Mouse (Mus musculus): ENCODE measurements around the gene Cpsf2.
"Not testable (repeated sequence)": the region's sequence is repeated elsewhere in the genome, so short reads cannot be mapped to it uniquely, and the experiment has no call there.

Gene Cpsf2

GRCm38 (mm10) chr12:101975601-101976571, at the start of gene Cpsf2:
Gene Cpsf2 (plus strand): TSS chr12:101975988.
- DNase-seq (ENCODE audit: low read depth): peak; percentile 92

GRCm38 (mm10) chr12:101928423-101928822, 47.4 kb upstream of the Cpsf2 start:
- no peak for DNase-seq (ENCODE audit: low read depth)

GRCm38 (mm10) chr12:101935223-101935622, 40.6 kb upstream of the Cpsf2 start:
- DNase-seq (ENCODE audit: low read depth): no peak

GRCm38 (mm10) chr12:101937572-101937971, 38.2 kb upstream of the Cpsf2 start:
- DNase-seq (ENCODE audit: low read depth): no peak

GRCm38 (mm10) chr12:101947986-101948385, 27.8 kb upstream of the Cpsf2 start:
- no peak for DNase-seq (ENCODE audit: low read depth)

- DNase-seq (ENCODE audit: low read depth): no peak
These were observed 27.0 kb upstream of the Cpsf2 start for GRCm38 (mm10) chr12:101948801-101949200.

GRCm38 (mm10) chr12:101955821-101956220, 20.0 kb upstream of the Cpsf2 start:
- not testable (repeated sequence) for DNase-seq (ENCODE audit: low read depth)

- DNase-seq (ENCODE audit: low read depth): peak; percentile 33
These were observed 18.5 kb upstream of the Cpsf2 start for GRCm38 (mm10) chr12:101957079-101957941.

GRCm38 (mm10) chr12:101957942-101958544, 17.7 kb upstream of the Cpsf2 start, which contains the start of gene Atxn3:
Gene Atxn3 (minus strand): TSS chr12:101958246.
- DNase-seq (ENCODE audit: low read depth): peak; percentile 96

GRCm38 (mm10) chr12:101958556-101958955, 17.2 kb upstream of the Cpsf2 start:
- DNase-seq (ENCODE audit: low read depth): no peak

GRCm38 (mm10) chr12:101958960-101959780, 16.6 kb upstream of the Cpsf2 start:
- not testable (repeated sequence) for DNase-seq (ENCODE audit: low read depth)

- DNase-seq (ENCODE audit: low read depth): peak; percentile 58
These were observed 4.5 kb upstream of the Cpsf2 start for GRCm38 (mm10) chr12:101971311-101971710.

- DNase-seq (ENCODE audit: low read depth): no peak
These were observed 3.6 kb upstream of the Cpsf2 start for GRCm38 (mm10) chr12:101972230-101972629.

GRCm38 (mm10) chr12:101974571-101974970, 1.2 kb upstream of the Cpsf2 start:
- DNase-seq (ENCODE audit: low read depth): peak; percentile 28

- DNase-seq (ENCODE audit: low read depth): no peak
These were observed 604 bp upstream of the Cpsf2 start for GRCm38 (mm10) chr12:101975167-101975600.

- DNase-seq (ENCODE audit: low read depth): peak; percentile 46
These were observed 1.0 kb downstream of the Cpsf2 start for GRCm38 (mm10) chr12:101976651-101977403.

- DNase-seq (ENCODE audit: low read depth): no peak
These were observed 1.7 kb downstream of the Cpsf2 start for GRCm38 (mm10) chr12:101977404-101977915.

GRCm38 (mm10) chr12:101978162-101978561, 2.4 kb downstream of the Cpsf2 start:
- no peak for DNase-seq (ENCODE audit: low read depth)

- no peak for DNase-seq (ENCODE audit: low read depth)
These were observed 2.8 kb downstream of the Cpsf2 start for GRCm38 (mm10) chr12:101978588-101978987.

GRCm38 (mm10) chr12:101979213-101979750, 3.5 kb downstream of the Cpsf2 start:
- DNase-seq (ENCODE audit: low read depth): peak; percentile 19

Measured in naive thymus-derived CD4-positive, alpha-beta T cell, adult 2 months (primary cell).